Mouse (Mus musculus) erythroblast, embryonic 14.5 days (primary cell): ENCODE results near the gene Fancc.

Experiments
- GATA1 ChIP-seq: IDR thresholded peaks from 2 replicates; pipeline ENCODE4 v1.6.1; 2012; ENCODE audit warnings: low read length, inconsistent platforms, mixed read lengths
- TAL1 ChIP-seq: IDR thresholded peaks from 3 replicates; pipeline ENCODE4 v1.6.1; 2012; ENCODE audit warnings: low read length, inconsistent platforms, mixed read lengths

GRCm38 (mm10) chr13:63347639-63348038, 149.4 kb downstream of the Fancc start:
- TF ChIP-seq GATA1 (no peak), TAL1 (no peak)
